Mouse (Mus musculus): ENCODE measurements around the gene Plekhm3. TPM values are rescaled to one million over a fixed set of nuclear protein-coding genes. Genes with fewer than 3 reads are reported as not detected.

The Plekhm3 gene
- polyA plus RNA-seq, 1 experiment = 3.1 TPM

Other genes starting within 250 kb of the Plekhm3 start
- 0.75 and 0.92 TPM in 2 replicates for gene Fzd5, start 219.1 kb downstream of the Plekhm3 start, polyA plus RNA-seq (2012; ENCODE audit: insufficient read depth, insufficient read length, missing spikeins)
- not detected in 2 replicates for gene Akr1cl, start 75.9 kb upstream of the Plekhm3 start, polyA plus RNA-seq (2012; ENCODE audit: insufficient read depth, insufficient read length, missing spikeins)
- gene Cryge, start 94.3 kb upstream of the Plekhm3 start, polyA plus RNA-seq (2012; ENCODE audit: insufficient read depth, insufficient read length, missing spikeins) = not detected in 2 replicates
- gene Crygd, start 106.6 kb upstream of the Plekhm3 start, polyA plus RNA-seq (2012; ENCODE audit: insufficient read depth, insufficient read length, missing spikeins) = not detected in 2 replicates
- gene Crygc, start 116.9 kb upstream of the Plekhm3 start, polyA plus RNA-seq (2012; ENCODE audit: insufficient read depth, insufficient read length, missing spikeins) = not detected in 2 replicates
- gene Crygb, start 125.5 kb upstream of the Plekhm3 start, polyA plus RNA-seq (2012; ENCODE audit: insufficient read depth, insufficient read length, missing spikeins) = not detected in 2 replicates
- not detected in 2 replicates for gene Cryga, start 146.5 kb upstream of the Plekhm3 start, polyA plus RNA-seq (2012; ENCODE audit: insufficient read depth, insufficient read length, missing spikeins)
- not detected in 2 replicates for gene Gm28845, start 162.7 kb upstream of the Plekhm3 start, polyA plus RNA-seq (2012; ENCODE audit: insufficient read depth, insufficient read length, missing spikeins)
- not detected in 2 replicates for gene D630023F18Rik, start 166.4 kb upstream of the Plekhm3 start, polyA plus RNA-seq (2012; ENCODE audit: insufficient read depth, insufficient read length, missing spikeins)
- 333 and 355 TPM in 2 replicates for gene Idh1, start 229.7 kb upstream of the Plekhm3 start, polyA plus RNA-seq (2012; ENCODE audit: insufficient read depth, insufficient read length, missing spikeins)
- gene Pikfyve, start 229.9 kb upstream of the Plekhm3 start, polyA plus RNA-seq (2012; ENCODE audit: insufficient read depth, insufficient read length, missing spikeins) = 9.1 and 9.5 TPM in 2 replicates

All from brown adipose tissue, adult 24 weeks (tissue).